Mouse (Mus musculus) forebrain, embryonic 16.5 days (tissue): ENCODE data around the gene Slc22a6. TPM values are rescaled to one million over a fixed set of nuclear protein-coding genes. Genes with fewer than 3 reads are reported as not detected.
A peak's percentile ranks its signal among the peaks of the same experiment; 100 is the strongest.

ENCODE experiments used
- ATAC-seq: fragments of 200-750 bp; cut with Nextera tagmentation; 2 replicates; pipeline ENCODE4 v1.8.0; 2017; ENCODE audit warnings: mild to moderate bottlenecking, moderate library complexity
- H3K27ac ChIP-seq: fragments of 300-500 bp; sonication (generic); 2 replicates; pipeline ENCODE4 v1.5.1; 2014; ENCODE audit warnings: low read length, control low read depth
- H3K27me3 ChIP-seq: fragments of 300-500 bp; sonication (generic); replicated peaks from 2 replicates; pipeline ENCODE4 v1.6.1; 2014; ENCODE audit warnings: low read length; ENCODE audit not compliant: control insufficient read depth, insufficient read depth
- H3K36me3 ChIP-seq: fragments of 300-500 bp; sonication (generic); 2 replicates; pipeline ENCODE4 v1.6.1; 2014; ENCODE audit not compliant: control insufficient read depth, insufficient read depth
- H3K4me1 ChIP-seq: fragments of 300-500 bp; sonication (generic); replicated peaks from 2 replicates; pipeline ENCODE4 v1.6.1; 2014; ENCODE audit warnings: low read length; ENCODE audit not compliant: control insufficient read depth, insufficient read depth
- H3K4me2 ChIP-seq: fragments of 300-500 bp; sonication (generic); 2 replicates; pipeline ENCODE4 v1.6.1; 2014; ENCODE audit warnings: mild to moderate bottlenecking, low read length, control low read depth
- H3K4me3 ChIP-seq: fragments of 300-500 bp; sonication (generic); replicated peaks from 2 replicates; pipeline ENCODE4 v1.5.1; 2014; ENCODE audit warnings: mild to moderate bottlenecking, low read length, control low read depth
- H3K9ac ChIP-seq: fragments of 300-500 bp; sonication (generic); replicated peaks from 2 replicates; pipeline ENCODE4 v1.6.1; 2014; ENCODE audit warnings: low read depth, low read length, control low read depth
- H3K9me3 ChIP-seq: fragments of 300-500 bp; sonication (generic); 2 replicates; pipeline ENCODE4 v1.6.1; 2016; ENCODE audit warnings: low read length; ENCODE audit not compliant: control insufficient read depth
- WGBS: fragments of 180-500 bp; shearing (Covaris S2); extraction: QIAGEN DNeasy Blood & Tissue Kit; methylation state at CpG from one replicate; pipeline ENCODE4 v1.1.7; 2014; 5-methylcytosine and 5-hydroxymethylcytosine counted together
- polyA plus RNA-seq: library from polyadenylated mRNA; unstranded; fragments of >200 nt; fragmentation: Nextera tagmentation; extraction: Ambion mirVana; gene quantifications from 2 replicates; pipeline ENCODE4 v1.2.1, GENCODE M21; 2015

Slc22a6 gene
- polyA plus RNA-seq, 1 experiment from 2014 or later = 9.4 TPM

DNA sequence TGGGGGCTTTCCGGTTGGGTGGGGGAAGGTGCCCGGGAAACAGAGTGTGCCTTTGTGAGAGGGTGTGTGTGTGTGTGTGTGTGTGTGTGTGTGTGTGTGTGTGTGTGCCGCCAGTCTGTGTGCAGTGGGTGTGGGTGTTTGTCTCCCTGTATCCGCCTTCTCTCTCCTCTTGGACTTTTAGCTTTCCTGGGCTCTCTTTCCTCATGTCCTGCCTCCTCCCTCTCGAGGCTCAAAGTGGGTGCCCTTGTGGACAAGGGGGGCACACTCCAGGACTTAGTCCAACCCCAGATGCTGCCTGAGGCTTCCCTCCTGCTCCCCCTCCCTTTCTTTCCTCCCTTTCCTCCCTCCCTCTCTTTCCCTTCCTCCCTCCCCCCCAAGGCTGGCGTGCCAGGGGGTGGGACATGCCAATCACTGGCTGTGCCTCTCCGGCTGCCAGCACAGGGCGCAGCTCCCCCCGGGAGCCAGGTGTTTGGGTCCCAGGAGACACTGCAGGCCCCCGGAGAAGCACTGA, 46.1 kb downstream of the Slc22a6 start:
- 24% methylated on average over 10 of the region's 10 CpGs for WGBS
- Histone ChIP-seq H3K27ac (peak overlapping the region; percentile 42), H3K9ac (peak overlapping the region; percentile 56), H3K9me3 (no peaks in the 10 kb centered on the region), H3K27me3 (no peaks in the 10 kb centered on the region), H3K4me3 (peak overlapping the region; percentile 41), H3K36me3 (no peaks in the 10 kb centered on the region), H3K4me2 (peak overlapping the region; percentile 45), H3K4me1 (peaks cover 20% of the 10 kb centered on the region)
- ATAC-seq = peak; percentile 53

DNA sequence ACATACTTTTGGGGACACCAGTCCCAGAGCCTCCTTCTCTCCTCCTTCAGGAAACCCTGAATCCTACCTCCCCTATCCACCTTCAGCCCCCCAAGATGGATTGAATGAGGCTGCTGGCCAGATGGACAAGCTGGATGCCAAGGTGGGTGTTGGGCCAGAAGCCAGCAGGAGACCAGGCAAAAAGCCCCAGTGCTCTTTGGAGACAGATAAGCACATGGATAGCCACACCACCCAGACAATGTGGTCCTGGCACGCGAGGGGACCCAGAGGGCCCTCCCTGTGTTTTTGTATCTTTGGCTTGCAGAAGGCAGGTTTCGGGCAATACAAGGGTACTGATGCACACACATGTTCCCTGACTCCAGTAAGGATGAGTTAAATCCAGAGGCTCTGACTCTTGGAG, 47.0 kb downstream of the Slc22a6 start:
- Histone ChIP-seq H3K4me3 (peak overlapping the region; percentile 41), H3K4me2 (peak overlapping the region; percentile 45), H3K27ac (no peak overlapping the region), H3K36me3 (no peaks in the 10 kb centered on the region), H3K27me3 (no peaks in the 10 kb centered on the region), H3K9ac (no peak overlapping the region), H3K4me1 (peaks cover 20% of the 10 kb centered on the region), H3K9me3 (no peaks in the 10 kb centered on the region)
- ATAC-seq = no peak
- 88% methylated on average over 3 of the region's 3 CpGs for WGBS

DNA sequence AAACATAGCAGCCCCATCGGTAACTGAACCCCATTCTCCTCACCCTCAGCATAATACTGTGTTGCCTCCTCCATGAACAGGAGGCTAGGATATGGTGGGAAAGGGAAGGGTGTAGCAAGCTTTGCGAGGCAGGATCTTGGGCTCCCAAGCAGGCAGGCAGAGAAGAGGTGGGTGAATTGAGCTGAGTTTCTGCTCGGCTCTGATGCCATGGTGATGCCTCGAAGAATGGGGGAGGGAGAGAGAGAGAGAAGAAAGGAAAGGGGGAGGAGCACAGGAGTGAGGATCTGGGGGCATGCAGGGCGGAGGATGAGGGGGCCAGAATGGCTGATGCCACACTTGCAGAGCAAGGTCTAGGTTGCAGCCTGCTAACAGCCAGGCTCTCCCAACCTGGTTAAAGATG, 47.9 kb downstream of the Slc22a6 start:
- WGBS = 39% methylated on average over 5 of the region's 5 CpGs
- no peaks in the 10 kb centered on the region for H3K36me3 ChIP-seq
- H3K27ac ChIP-seq = no peak overlapping the region
- no peak for ATAC-seq
- H3K4me3 ChIP-seq = no peak overlapping the region
- peak overlapping the region; percentile 45; the same call in 1 of the 2 replicates for H3K4me2 ChIP-seq
- H3K27me3 ChIP-seq = no peaks in the 10 kb centered on the region
- peaks cover 20% of the 10 kb centered on the region for H3K4me1 ChIP-seq
- no peaks in the 10 kb centered on the region for H3K9me3 ChIP-seq
- H3K9ac ChIP-seq = no peak overlapping the region

DNA sequence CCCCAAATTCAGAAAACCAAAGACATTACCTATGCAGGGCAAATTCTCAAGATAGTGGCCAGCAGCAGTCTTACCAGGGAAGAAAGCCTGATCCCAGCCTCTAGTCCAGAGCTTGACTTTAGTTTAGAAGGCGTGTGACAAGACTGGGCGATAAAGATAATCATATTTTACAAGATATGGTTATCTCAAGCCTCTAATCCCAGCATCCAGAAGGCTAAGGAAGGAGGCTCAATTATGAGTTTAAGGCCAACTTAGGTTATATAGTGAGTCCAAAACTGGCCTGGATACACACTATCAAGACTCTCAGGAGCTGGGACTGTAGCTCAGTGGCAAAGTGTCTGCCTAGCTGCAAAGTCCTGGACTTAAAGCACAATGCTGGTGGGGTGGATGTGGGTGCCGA, 55.0 kb downstream of the Slc22a6 start:
- no peaks in the 10 kb centered on the region for H3K4me1 ChIP-seq
- no peak for ATAC-seq
- no peaks in the 10 kb centered on the region for H3K36me3 ChIP-seq
- WGBS = 97% methylated on average over 3 of the region's 3 CpGs
- no peak overlapping the region for H3K9ac ChIP-seq
- no peaks in the 10 kb centered on the region for H3K9me3 ChIP-seq
- no peaks in the 10 kb centered on the region for H3K27me3 ChIP-seq
- H3K4me2 ChIP-seq = no peak overlapping the region
- H3K27ac ChIP-seq = no peak overlapping the region
- H3K4me3 ChIP-seq = no peak overlapping the region

DNA sequence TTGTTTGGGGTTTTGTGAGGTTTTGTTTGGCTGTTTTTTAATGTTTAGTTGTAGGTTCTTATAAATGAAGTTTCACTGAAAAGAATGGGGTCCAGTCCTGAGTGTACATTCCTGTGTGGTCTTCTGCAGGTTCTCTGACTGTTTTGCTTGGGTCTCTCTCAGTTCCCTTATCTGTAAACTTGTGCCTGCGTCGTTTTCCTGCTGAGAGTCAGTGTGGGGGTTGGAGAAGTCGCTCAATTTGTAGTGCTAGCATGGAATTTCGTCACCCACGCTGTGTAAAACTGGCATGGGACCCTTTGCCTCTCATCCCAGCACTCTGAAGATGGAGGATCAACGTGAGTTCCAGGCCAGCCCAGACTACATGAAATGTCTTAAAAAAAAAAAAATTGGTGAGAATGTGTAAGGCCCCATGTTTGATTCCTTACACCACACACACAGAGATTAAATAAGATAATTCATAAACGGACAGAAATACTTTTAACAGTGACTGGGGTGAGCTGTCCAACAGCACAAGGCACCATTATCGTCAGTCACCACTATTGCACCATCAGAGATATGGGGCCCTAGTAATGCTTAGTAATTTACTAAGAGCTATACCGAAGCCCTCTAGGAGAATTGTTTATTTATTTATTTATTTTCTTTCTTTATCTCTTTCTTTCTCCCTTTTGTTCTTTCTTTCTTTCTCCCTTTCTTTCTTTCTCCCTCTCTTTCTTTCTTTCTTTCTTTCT, 55.7 kb downstream of the Slc22a6 start:
- WGBS = 71% methylated on average over 9 of the region's 9 CpGs
- Histone ChIP-seq H3K27me3 (no peaks in the 10 kb centered on the region), H3K4me1 (no peaks in the 10 kb centered on the region), H3K36me3 (no peaks in the 10 kb centered on the region), H3K4me3 (no peak overlapping the region), H3K27ac (no peak overlapping the region), H3K4me2 (no peak overlapping the region), H3K9me3 (no peaks in the 10 kb centered on the region), H3K9ac (no peak overlapping the region)
- ATAC-seq = no peak

Other genes starting within 250 kb of the Slc22a6 start
- gene Slc22a30, start 212.9 kb upstream of the Slc22a6 start, polyA plus RNA-seq = not detected in 2 replicates
- gene Slc22a8, start 26.8 kb upstream of the Slc22a6 start, polyA plus RNA-seq = 9.2 and 11.2 TPM in 2 replicates
- gene Chrm1, start 45.8 kb downstream of the Slc22a6 start, polyA plus RNA-seq = 6.9 and 8.2 TPM in 2 replicates
- 186 TPM in 2 replicates for gene Slc3a2, start 105.3 kb downstream of the Slc22a6 start, polyA plus RNA-seq
- 90.6 and 109 TPM in 2 replicates for gene Wdr74, start 117.8 kb downstream of the Slc22a6 start, polyA plus RNA-seq
- 2.5 and 2.8 TPM in 2 replicates for gene 1700092M07Rik, start 122.7 kb downstream of the Slc22a6 start, polyA plus RNA-seq
- 129 and 136 TPM in 2 replicates for gene Stx5a, start 123.4 kb downstream of the Slc22a6 start, polyA plus RNA-seq
- gene Nxf1, start 139.0 kb downstream of the Slc22a6 start, polyA plus RNA-seq = 200 and 218 TPM in 2 replicates
- gene Tmem223, start 153.0 kb downstream of the Slc22a6 start, polyA plus RNA-seq = 230 and 247 TPM in 2 replicates
- gene Tmem179b, start 156.4 kb downstream of the Slc22a6 start, polyA plus RNA-seq = 27.0 and 29.1 TPM in 2 replicates
- gene Taf6l, start 168.4 kb downstream of the Slc22a6 start, polyA plus RNA-seq = 30.8 and 32.2 TPM in 2 replicates
- gene Polr2g, start 180.5 kb downstream of the Slc22a6 start, polyA plus RNA-seq = 160 and 164 TPM in 2 replicates
- 8.9 and 9.6 TPM in 2 replicates for gene Zbtb3, start 184.5 kb downstream of the Slc22a6 start, polyA plus RNA-seq
- 71.1 and 72.1 TPM in 2 replicates for gene Ttc9c, start 201.3 kb downstream of the Slc22a6 start, polyA plus RNA-seq
- 5.1 and 5.5 TPM in 2 replicates for gene Hnrnpul2, start 202.0 kb downstream of the Slc22a6 start, polyA plus RNA-seq
- not detected in 2 replicates for gene AC129217.1, start 211.7 kb downstream of the Slc22a6 start, polyA plus RNA-seq
- 88.3 and 98.7 TPM in 2 replicates for gene Bscl2, start 219.4 kb downstream of the Slc22a6 start, polyA plus RNA-seq
- gene Gng3, start 221.2 kb downstream of the Slc22a6 start, polyA plus RNA-seq = 258 and 306 TPM in 2 replicates
- gene Lrrn4cl, start 232.7 kb downstream of the Slc22a6 start, polyA plus RNA-seq = 0.45 and 0.57 TPM in 2 replicates